Mouse (Mus musculus): ENCODE measurements at regions not wholly inside any gene's neighbourhood (a gene's known extent, or its start where the extent isn't known, plus 50 kb on each side); places are given as distances from the start of the nearest gene placed in this dataset.

- peaks cover 4% of the 10 kb centered on the region for H3K27me3 ChIP-seq (ENCODE audit: insufficient read depth, low read length)
- no peaks in the 10 kb centered on the region for H3K4me1 ChIP-seq (ENCODE audit: insufficient read depth, low read depth, low read length)
- ATAC-seq (ENCODE audit: extremely low read depth, insufficient number of reproducible peaks, low FRiP score, poor library complexity, severe bottlenecking) (no peak), DNase-seq (ENCODE audit: low spot score) (no peak)
- H3K9me3 ChIP-seq (replicated peaks), result no peaks in the 10 kb centered on the region
- H3K36me3 ChIP-seq (replicated peaks), result no peaks in the 10 kb centered on the region
- H3K4me3 ChIP-seq (ENCODE audit: low read depth, low read length), result no peak overlapping the region
- no peak for TF ChIP-seq GATA1 (IDR thresholded peaks at IDR 0.05; ENCODE audit: borderline replicate concordance, low read length)
- TF ChIP-seq CTCF (IDR thresholded peaks at IDR 0.05; ENCODE audit: low read depth, low read length), result no peak
- TF ChIP-seq TAL1 (conservative IDR thresholded peaks at IDR 0.05; ENCODE audit: low read depth, low read length), result no peak
- no peak for TF ChIP-seq GATA2 (IDR thresholded peaks at IDR 0.05; ENCODE audit: borderline replicate concordance, low read depth, low read length)
- no peak for TF ChIP-seq POLR2AphosphoS5 (IDR thresholded peaks at IDR 0.05; ENCODE audit: insufficient replicate concordance, low read depth, low read length)
Observed at GRCm38 (mm10) chr2:129895369-129895768, 95.1 kb downstream of the Stk35 start.

- H3K9me3 ChIP-seq (replicated peaks), result no peaks in the 10 kb centered on the region
- H3K4me1 ChIP-seq (ENCODE audit: insufficient read depth, low read depth, low read length), result no peaks in the 10 kb centered on the region
- H3K36me3 ChIP-seq (replicated peaks), result no peaks in the 10 kb centered on the region
- no peak for DNase-seq (ENCODE audit: low spot score)
- TF ChIP-seq POLR2AphosphoS5 (IDR thresholded peaks at IDR 0.05; ENCODE audit: insufficient replicate concordance, low read depth, low read length) (no peak), CTCF (IDR thresholded peaks at IDR 0.05; ENCODE audit: low read depth, low read length) (no peak), GATA1 (IDR thresholded peaks at IDR 0.05; ENCODE audit: borderline replicate concordance, low read length) (no peak), GATA2 (IDR thresholded peaks at IDR 0.05; ENCODE audit: borderline replicate concordance, low read depth, low read length) (no peak), TAL1 (conservative IDR thresholded peaks at IDR 0.05; ENCODE audit: low read depth, low read length) (no peak)
- ATAC-seq (ENCODE audit: extremely low read depth, insufficient number of reproducible peaks, low FRiP score, poor library complexity, severe bottlenecking), result no peak
- peaks cover 4% of the 10 kb centered on the region for H3K27me3 ChIP-seq (ENCODE audit: insufficient read depth, low read length)
- H3K4me3 ChIP-seq (ENCODE audit: low read depth, low read length), result no peak overlapping the region
Observed at GRCm38 (mm10) chr2:129896696-129897095, 96.4 kb downstream of the Stk35 start.

GRCm38 (mm10) chr2:129903383-129904135 is 103.2 kb downstream of the Stk35 start:
- ATAC-seq (ENCODE audit: extremely low read depth, insufficient number of reproducible peaks, low FRiP score, poor library complexity, severe bottlenecking), result peak; percentile 54
- no peaks in the 10 kb centered on the region for H3K9me3 ChIP-seq (replicated peaks)
- peaks cover 5% of the 10 kb centered on the region; the same call in 1 of the 2 replicates for H3K27me3 ChIP-seq (ENCODE audit: insufficient read depth, low read length)
- H3K4me3 ChIP-seq (ENCODE audit: low read depth, low read length), result no peak overlapping the region
- no peak for DNase-seq (ENCODE audit: low spot score)
- TF ChIP-seq POLR2AphosphoS5 (IDR thresholded peaks at IDR 0.05; ENCODE audit: insufficient replicate concordance, low read depth, low read length) (no peak), CTCF (IDR thresholded peaks at IDR 0.05; ENCODE audit: low read depth, low read length) (no peak), GATA2 (IDR thresholded peaks at IDR 0.05; ENCODE audit: borderline replicate concordance, low read depth, low read length) (no peak), TAL1 (conservative IDR thresholded peaks at IDR 0.05; ENCODE audit: low read depth, low read length) (no peak), GATA1 (IDR thresholded peaks at IDR 0.05; ENCODE audit: borderline replicate concordance, low read length) (no peak)
- H3K4me1 ChIP-seq (ENCODE audit: insufficient read depth, low read depth, low read length), result no peaks in the 10 kb centered on the region
- no peaks in the 10 kb centered on the region for H3K36me3 ChIP-seq (replicated peaks)

DNA sequence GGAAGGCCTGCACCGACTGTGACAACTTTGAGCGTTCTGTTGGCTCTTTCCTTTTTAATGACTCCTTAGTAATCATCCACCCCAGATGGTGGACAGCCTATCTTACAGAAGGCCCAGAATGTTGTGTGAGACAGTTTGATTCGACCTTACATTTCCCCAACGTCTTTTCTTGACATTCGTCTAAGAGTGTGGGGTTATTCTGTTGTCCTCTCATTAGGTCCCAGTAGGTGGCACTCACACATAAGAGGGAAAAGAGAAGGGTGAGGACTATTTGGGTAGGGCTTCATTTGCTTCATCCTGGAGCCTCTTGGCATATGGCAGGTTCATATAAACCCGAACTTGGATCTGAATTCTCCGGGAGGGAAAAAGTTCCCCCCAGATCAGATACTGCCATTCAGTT is 104.4 kb downstream of the Stk35 start:
- Histone ChIP-seq H3K36me3 (replicated peaks) (no peaks in the 10 kb centered on the region), H3K27me3 (ENCODE audit: insufficient read depth, low read length) (peaks cover 13% of the 10 kb centered on the region), H3K4me3 (ENCODE audit: low read depth, low read length) (no peak overlapping the region), H3K9me3 (replicated peaks) (no peaks in the 10 kb centered on the region), H3K4me1 (ENCODE audit: insufficient read depth, low read depth, low read length) (no peaks in the 10 kb centered on the region)
- no peak for TF ChIP-seq GATA2 (IDR thresholded peaks at IDR 0.05; ENCODE audit: borderline replicate concordance, low read depth, low read length)
- no peak for TF ChIP-seq TAL1 (conservative IDR thresholded peaks at IDR 0.05; ENCODE audit: low read depth, low read length)
- TF ChIP-seq GATA1 (IDR thresholded peaks at IDR 0.05; ENCODE audit: borderline replicate concordance, low read length), result no peak
- no peak for TF ChIP-seq CTCF (IDR thresholded peaks at IDR 0.05; ENCODE audit: low read depth, low read length)
- no peak for TF ChIP-seq POLR2AphosphoS5 (IDR thresholded peaks at IDR 0.05; ENCODE audit: insufficient replicate concordance, low read depth, low read length)
- DNase-seq (ENCODE audit: low spot score) (no peak), ATAC-seq (ENCODE audit: extremely low read depth, insufficient number of reproducible peaks, low FRiP score, poor library complexity, severe bottlenecking) (no peak)

GRCm38 (mm10) chr2:129908701-129909425 is 103.3 kb upstream of the Tgm3 start:
- no peak for DNase-seq (ENCODE audit: low spot score)

More at GRCm38 (mm10) chr2:129908701-129909425, 103.3 kb upstream of the Tgm3 start:
- Histone ChIP-seq H3K4me3 (ENCODE audit: low read depth, low read length) (no peak overlapping the region), H3K4me1 (ENCODE audit: insufficient read depth, low read depth, low read length) (no peaks in the 10 kb centered on the region), H3K27me3 (ENCODE audit: insufficient read depth, low read length) (peaks cover 12% of the 10 kb centered on the region), H3K9me3 (replicated peaks) (no peaks in the 10 kb centered on the region), H3K36me3 (replicated peaks) (no peaks in the 10 kb centered on the region)
- no peak for TF ChIP-seq POLR2AphosphoS5 (IDR thresholded peaks at IDR 0.05; ENCODE audit: insufficient replicate concordance, low read depth, low read length)
- no peak for TF ChIP-seq TAL1 (conservative IDR thresholded peaks at IDR 0.05; ENCODE audit: low read depth, low read length)
- TF ChIP-seq CTCF (IDR thresholded peaks at IDR 0.05; ENCODE audit: low read depth, low read length), result no peak
- TF ChIP-seq GATA2 (IDR thresholded peaks at IDR 0.05; ENCODE audit: borderline replicate concordance, low read depth, low read length), result no peak
- TF ChIP-seq GATA1 (IDR thresholded peaks at IDR 0.05; ENCODE audit: borderline replicate concordance, low read length), result no peak
- no peak for ATAC-seq (ENCODE audit: extremely low read depth, insufficient number of reproducible peaks, low FRiP score, poor library complexity, severe bottlenecking)
